Mouse (Mus musculus): Measurements from ENCODE around the gene Dhrs3.

The Dhrs3 gene

GRCm38 (mm10) chr4:144972948-144973720 lies 80.5 kb downstream of the Dhrs3 start:
- no peak for DNase-seq (ENCODE audit: low read depth, low spot score)

- no peak for DNase-seq (ENCODE audit: low read depth, low spot score)
These were observed 81.8 kb downstream of the Dhrs3 start for GRCm38 (mm10) chr4:144974458-144974857.

GRCm38 (mm10) chr4:144975505-144975904 lies 82.9 kb downstream of the Dhrs3 start:
- no peak for DNase-seq (ENCODE audit: low read depth, low spot score)

- no peak for DNase-seq (ENCODE audit: low read depth, low spot score)
These were observed 84.4 kb downstream of the Dhrs3 start for GRCm38 (mm10) chr4:144977057-144977456.

Data from WW6 (cell line).